Mouse (Mus musculus) C2C12 (cell line): Measurements from ENCODE around the gene Trim29.

Source experiments
- CEBPB ChIP-seq: IDR thresholded peaks from one replicate; pipeline ENCODE4 v1.6.1; 2011; ENCODE audit warnings: low read depth, mild to moderate bottlenecking, control low read depth, moderate library complexity
- CTCF ChIP-seq: IDR thresholded peaks from one replicate; pipeline ENCODE4 v1.5.1; 2011; ENCODE audit not compliant: control insufficient read depth, insufficient read depth, insufficient read length
- FOSL1 ChIP-seq: IDR thresholded peaks from one replicate; pipeline ENCODE4 v1.8.0; 2011; ENCODE audit warnings: mild to moderate bottlenecking, low read length; ENCODE audit not compliant: poor library complexity, insufficient read depth, severe bottlenecking
- MAX ChIP-seq: IDR thresholded peaks from one replicate; pipeline ENCODE4 v1.6.1; 2011; ENCODE audit warnings: mild to moderate bottlenecking, control low read depth
- MYOD1 ChIP-seq: IDR thresholded peaks from one replicate; pipeline ENCODE4 v1.6.1; 2011; ENCODE audit warnings: low read depth; ENCODE audit not compliant: control insufficient read depth, insufficient read length
- MYOG ChIP-seq: IDR thresholded peaks from one replicate; pipeline ENCODE4 v1.6.1; 2011; ENCODE audit not compliant: control insufficient read depth, insufficient read length; ENCODE audit errors: extremely low read depth
- USF1 ChIP-seq: IDR thresholded peaks from one replicate; pipeline ENCODE4 v1.6.1; 2011; ENCODE audit warnings: low read depth, mild to moderate bottlenecking, control low read depth, moderate library complexity

DNA sequence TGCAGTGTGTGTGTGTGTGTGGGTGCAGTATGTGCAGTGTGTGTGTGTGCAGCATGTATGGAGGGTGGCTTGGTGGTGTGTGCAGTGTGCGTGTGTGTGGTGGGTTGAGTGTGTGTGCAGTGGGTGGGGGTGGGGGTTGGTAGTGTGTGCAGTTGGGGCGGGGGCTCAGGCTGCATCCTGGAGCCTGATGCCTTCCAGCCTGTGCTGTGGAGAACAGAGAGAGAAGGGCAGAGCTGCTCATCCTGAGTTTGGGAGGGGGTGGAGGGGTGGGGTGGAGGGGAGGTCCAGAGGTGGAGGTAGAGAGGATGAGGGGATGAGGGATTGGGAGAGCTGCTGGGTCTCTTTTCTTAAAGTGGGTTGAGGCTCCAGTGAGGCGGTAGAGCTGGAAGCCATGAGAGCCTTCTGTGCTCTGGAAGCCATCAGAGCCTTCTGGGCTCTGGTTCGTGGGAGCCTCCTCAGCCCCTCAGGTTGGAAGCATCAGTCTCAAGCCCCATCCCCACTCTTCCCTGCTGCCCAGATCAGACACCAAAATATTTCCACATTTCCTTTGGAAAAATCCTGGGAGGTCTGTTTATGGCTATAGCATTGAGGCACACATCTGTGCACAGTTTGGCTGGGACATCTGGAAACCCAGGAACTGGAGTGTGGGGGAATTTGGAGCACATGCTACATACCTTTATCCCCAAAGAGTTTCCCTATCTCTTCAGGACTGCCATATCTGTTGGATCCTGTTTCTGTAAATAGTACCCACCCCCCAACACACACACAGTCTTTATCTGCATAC is 49.3 kb upstream of the Trim29 start:
- TF ChIP-seq CTCF (no peak), CEBPB (no peak), MYOG (no peak), MAX (no peak), USF1 (no peak), FOSL1 (no peak), MYOD1 (no peak)
